Mouse (Mus musculus) midbrain, embryonic 12.5 days (tissue): Measurements from ENCODE around the gene Fads2. TPM values are rescaled to one million over a fixed set of nuclear protein-coding genes. Genes with fewer than 3 reads are reported as not detected.

Source experiments
- ATAC-seq: fragments of 200-750 bp; cut with Nextera tagmentation; 2 replicates; pipeline ENCODE4 v1.8.0; 2017; ENCODE audit warnings: low read depth, moderate TSS enrichment, moderate library complexity; ENCODE audit not compliant: low FRiP score
- H3K27ac ChIP-seq: fragments of 300-500 bp; sonication (generic); replicated peaks from 2 replicates; pipeline ENCODE4 v1.5.1; 2016; ENCODE audit warnings: mild to moderate bottlenecking
- H3K27me3 ChIP-seq: fragments of 300-500 bp; sonication (generic); 2 replicates; pipeline ENCODE4 v1.6.1; 2016; ENCODE audit warnings: mild to moderate bottlenecking
- H3K36me3 ChIP-seq: fragments of 300-500 bp; sonication (generic); 2 replicates; pipeline ENCODE4 v1.6.1; 2016
- H3K4me1 ChIP-seq: fragments of 300-500 bp; sonication (generic); 2 replicates; pipeline ENCODE4 v1.6.1; 2016
- H3K4me2 ChIP-seq: fragments of 300-500 bp; sonication (generic); replicated peaks from 2 replicates; pipeline ENCODE4 v1.6.1; 2016; ENCODE audit warnings: mild to moderate bottlenecking, moderate library complexity
- H3K4me3 ChIP-seq: fragments of 300-500 bp; sonication (generic); 2 replicates; pipeline ENCODE4 v1.5.1; 2016; ENCODE audit warnings: mild to moderate bottlenecking
- H3K9ac ChIP-seq: fragments of 300-500 bp; sonication (generic); replicated peaks from 2 replicates; pipeline ENCODE4 v1.6.1; 2016; ENCODE audit warnings: mild to moderate bottlenecking, moderate library complexity
- H3K9me3 ChIP-seq: fragments of 300-500 bp; sonication (generic); 2 replicates; pipeline ENCODE4 v1.6.1; 2016; ENCODE audit warnings: mild to moderate bottlenecking
- WGBS: fragments of 180-500 bp; shearing (Covaris S2); methylation state at CpG from one replicate; pipeline ENCODE4 v1.1.7; 2016; 5-methylcytosine and 5-hydroxymethylcytosine counted together
- polyA plus RNA-seq: library from polyadenylated mRNA; unstranded; fragments of >200 nt; fragmentation: Nextera tagmentation; extraction: Ambion mirVana; gene quantifications from 2 replicates; pipeline ENCODE4 v1.2.1, GENCODE M21; 2016

Gene Fads2
- polyA plus RNA-seq, 1 experiment from 2014 or later = 220 TPM

- H3K4me1 ChIP-seq = peaks cover 19% of the 10 kb centered on the region
- H3K9me3 ChIP-seq = no peaks in the 10 kb centered on the region
- H3K27me3 ChIP-seq = peaks cover 29% of the 10 kb centered on the region
- WGBS = 78% methylated on average over 4 of the region's 4 CpGs
- ATAC-seq = no peak
- H3K27ac ChIP-seq = no peak overlapping the region
- H3K36me3 ChIP-seq = no peaks in the 10 kb centered on the region
- no peak overlapping the region for H3K4me2 ChIP-seq
- no peak overlapping the region for H3K9ac ChIP-seq
- H3K4me3 ChIP-seq = no peak overlapping the region
These were observed 86.1 kb downstream of the Fads2 start for GRCm38 (mm10) chr19:10015442-10015841.

- Histone ChIP-seq H3K9me3 (no peaks in the 10 kb centered on the region), H3K27me3 (peaks cover 26% of the 10 kb centered on the region), H3K4me3 (no peak overlapping the region), H3K9ac (no peak overlapping the region), H3K4me2 (no peak overlapping the region), H3K36me3 (no peaks in the 10 kb centered on the region), H3K4me1 (peaks cover 19% of the 10 kb centered on the region), H3K27ac (no peak overlapping the region)
- ATAC-seq = no peak
- WGBS = 81% methylated on average over 13 of the region's 13 CpGs
These were observed 86.7 kb downstream of the Fads2 start for GRCm38 (mm10) chr19:10014824-10015223.

GRCm38 (mm10) chr19:10013913-10014312 lies 87.6 kb downstream of the Fads2 start:
- WGBS = 71% methylated on average over 5 of the region's 5 CpGs
- Histone ChIP-seq H3K36me3 (no peaks in the 10 kb centered on the region), H3K9me3 (no peaks in the 10 kb centered on the region), H3K27ac (0 out of 2 replicates have a peak overlapping the region, but pooled peaks have one; percentile 3), H3K4me2 (no peak overlapping the region), H3K9ac (no peak overlapping the region), H3K27me3 (peaks cover 17% of the 10 kb centered on the region), H3K4me3 (no peak overlapping the region), H3K4me1 (peaks cover 13% of the 10 kb centered on the region)
- ATAC-seq = no peak

GRCm38 (mm10) chr19:10013348-10013747 lies 88.2 kb downstream of the Fads2 start:
- H3K27ac ChIP-seq = 0 out of 2 replicates have a peak overlapping the region, but pooled peaks have one; percentile 3
- WGBS = 68% methylated on average over 3 of the region's 3 CpGs
- no peaks in the 10 kb centered on the region for H3K9me3 ChIP-seq
- H3K4me3 ChIP-seq = no peak overlapping the region
- peaks cover 13% of the 10 kb centered on the region; the same call in 1 of the 2 replicates for H3K27me3 ChIP-seq
- no peak for ATAC-seq
- no peak overlapping the region for H3K4me2 ChIP-seq
- peaks cover 8% of the 10 kb centered on the region for H3K4me1 ChIP-seq
- H3K9ac ChIP-seq = no peak overlapping the region
- no peaks in the 10 kb centered on the region for H3K36me3 ChIP-seq

- no peak overlapping the region for H3K4me3 ChIP-seq
These were observed 88.7 kb downstream of the Fads2 start for GRCm38 (mm10) chr19:10012827-10013278.

More at GRCm38 (mm10) chr19:10012827-10013278, 88.7 kb downstream of the Fads2 start:
- no peak for ATAC-seq
- peaks cover 12% of the 10 kb centered on the region; the same call in 1 of the 2 replicates for H3K27me3 ChIP-seq
- no peak overlapping the region for H3K9ac ChIP-seq
- no peaks in the 10 kb centered on the region for H3K9me3 ChIP-seq
- no peak overlapping the region for H3K27ac ChIP-seq
- WGBS = 57% methylated on average over 6 of the region's 6 CpGs
- H3K36me3 ChIP-seq = no peaks in the 10 kb centered on the region
- no peak overlapping the region for H3K4me2 ChIP-seq
- H3K4me1 ChIP-seq = peaks cover 5% of the 10 kb centered on the region; the same call in 1 of the 2 replicates

Other genes with a start within 250 kb of the Fads2 start
- 118 and 121 TPM in 2 replicates for gene Incenp, start 202.2 kb downstream of the Fads2 start, polyA plus RNA-seq
- gene Fth1, start 121.1 kb downstream of the Fads2 start, polyA plus RNA-seq = 1,351 and 1,421 TPM in 2 replicates
- gene Best1, start 100.1 kb downstream of the Fads2 start, polyA plus RNA-seq = 1.1 TPM in 2 replicates
- 28.2 and 34.2 TPM in 2 replicates for gene Rab3il1, start 100.1 kb downstream of the Fads2 start, polyA plus RNA-seq
- gene Fads3, start 60.2 kb downstream of the Fads2 start, polyA plus RNA-seq = 9.6 and 10.7 TPM in 2 replicates
- gene Fads1, start 81.1 kb upstream of the Fads2 start, polyA plus RNA-seq = 192 and 201 TPM in 2 replicates
- 298 and 313 TPM in 2 replicates for gene Tmem258, start 102.3 kb upstream of the Fads2 start, polyA plus RNA-seq
- gene Fen1, start 102.4 kb upstream of the Fads2 start, polyA plus RNA-seq = 95.9 and 98.9 TPM in 2 replicates
- gene Myrf, start 139.0 kb upstream of the Fads2 start, polyA plus RNA-seq = 1.1 and 1.5 TPM in 2 replicates
- gene Dagla, start 203.1 kb upstream of the Fads2 start, polyA plus RNA-seq = 4.2 and 4.4 TPM in 2 replicates